Mouse (Mus musculus): ENCODE data around the gene Irf3.

The Irf3 gene

GRCm38 (mm10) chr7:44974383-44975116 lies 22.9 kb upstream of the Irf3 start, which contains the start of gene Cpt1c:
Gene Cpt1c (minus strand): TSS chr7:44974851.
- no peak for DNase-seq (ENCODE audit: low read depth, low spot score)

GRCm38 (mm10) chr7:44975117-44975419 lies 22.4 kb upstream of the Irf3 start:
- no peak for DNase-seq (ENCODE audit: low read depth, low spot score)

- no peak for DNase-seq (ENCODE audit: low read depth, low spot score)
Measured at GRCm38 (mm10) chr7:44978300-44978699, 19.1 kb upstream of the Irf3 start.

- DNase-seq (ENCODE audit: low read depth, low spot score): no peak
Measured at GRCm38 (mm10) chr7:44981539-44981938, 15.9 kb upstream of the Irf3 start.

GRCm38 (mm10) chr7:44983085-44983484 lies 14.4 kb upstream of the Irf3 start:
- peak; percentile 82 for DNase-seq (ENCODE audit: low read depth, low spot score)

GRCm38 (mm10) chr7:44983944-44984832 lies 13.3 kb upstream of the Irf3 start:
- no peak for DNase-seq (ENCODE audit: low read depth, low spot score)

GRCm38 (mm10) chr7:44984833-44985164 lies 12.6 kb upstream of the Irf3 start:
- no peak for DNase-seq (ENCODE audit: low read depth, low spot score)

GRCm38 (mm10) chr7:44985595-44986191 lies 11.8 kb upstream of the Irf3 start:
- peak; percentile 69 for DNase-seq (ENCODE audit: low read depth, low spot score)

GRCm38 (mm10) chr7:44986192-44986878 lies 11.1 kb upstream of the Irf3 start, which contains the start of gene Prmt1:
Gene Prmt1 (minus strand): TSS chr7:44986568.
- DNase-seq (ENCODE audit: low read depth, low spot score): peak; percentile 100

GRCm38 (mm10) chr7:44986879-44987718 lies 10.3 kb upstream of the Irf3 start:
- DNase-seq (ENCODE audit: low read depth, low spot score): no peak

GRCm38 (mm10) chr7:44996672-44997071 lies 776 bp upstream of the Irf3 start:
- DNase-seq (ENCODE audit: low read depth, low spot score): no peak

GRCm38 (mm10) chr7:44997940-44998428 lies 536 bp downstream of the Irf3 start:
- DNase-seq (ENCODE audit: low read depth, low spot score): no peak

- peak; percentile 40 for DNase-seq (ENCODE audit: low read depth, low spot score)
Measured at GRCm38 (mm10) chr7:44998501-44998955, 1.1 kb downstream of the Irf3 start, which contains the start of gene Bcl2l12. Gene Bcl2l12 (minus strand): TSS chr7:44998712.

GRCm38 (mm10) chr7:44999753-45000152 lies 2.3 kb downstream of the Irf3 start:
- no peak for DNase-seq (ENCODE audit: low read depth, low spot score)

GRCm38 (mm10) chr7:45000539-45001114 lies 3.2 kb downstream of the Irf3 start:
- no peak for DNase-seq (ENCODE audit: low read depth, low spot score)

- DNase-seq (ENCODE audit: low read depth, low spot score): no peak
Measured at GRCm38 (mm10) chr7:45002440-45002839, 5.0 kb downstream of the Irf3 start.

GRCm38 (mm10) chr7:45004546-45004945 lies 7.1 kb downstream of the Irf3 start:
- DNase-seq (ENCODE audit: low read depth, low spot score): no peak

- no peak for DNase-seq (ENCODE audit: low read depth, low spot score)
Measured at GRCm38 (mm10) chr7:45005321-45005992, 8.0 kb downstream of the Irf3 start.

GRCm38 (mm10) chr7:45006503-45006902 lies 9.1 kb downstream of the Irf3 start:
- no peak for DNase-seq (ENCODE audit: low read depth, low spot score)

- DNase-seq (ENCODE audit: low read depth, low spot score): no peak
Measured at GRCm38 (mm10) chr7:45007141-45007540, 9.7 kb downstream of the Irf3 start.

All from CD4-positive helper T cell, adult 2 months (primary cell).